Mouse (Mus musculus): ENCODE data around the gene Dgkh.

DNA sequence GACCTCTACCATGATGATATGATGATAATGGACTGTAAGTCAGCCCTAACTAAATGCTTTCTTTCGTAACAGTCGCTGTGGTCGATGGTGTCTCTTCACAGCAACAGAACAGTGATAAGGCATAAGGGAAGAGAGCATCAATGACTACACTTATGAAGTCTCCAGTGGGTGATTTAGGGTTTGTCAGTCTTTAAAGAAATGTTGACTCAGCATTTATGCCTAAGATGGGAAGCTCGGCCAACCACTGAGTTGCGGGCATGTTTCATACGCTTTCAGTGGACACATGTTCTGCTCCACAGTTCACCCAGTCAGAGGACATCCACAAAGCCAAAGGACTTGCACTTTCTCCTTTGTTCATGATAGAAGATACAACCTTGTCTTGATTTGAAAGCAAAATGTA, 73.9 kb downstream of the Dgkh start:
- no peak for TF ChIP-seq CTCF (IDR thresholded peaks at IDR 0.05; ENCODE audit: control insufficient read depth, insufficient read depth, low read length)
- TF ChIP-seq POLR2A (IDR thresholded peaks at IDR 0.05; ENCODE audit: borderline replicate concordance, control insufficient read depth, low read depth, low read length) = no peak
